Mouse (Mus musculus): ENCODE data around the gene Ccdc47.
"Not testable (repeated sequence)": the region's sequence is repeated elsewhere in the genome, so short reads cannot be mapped to it uniquely, and the experiment has no call there.

Gene Ccdc47

DNA sequence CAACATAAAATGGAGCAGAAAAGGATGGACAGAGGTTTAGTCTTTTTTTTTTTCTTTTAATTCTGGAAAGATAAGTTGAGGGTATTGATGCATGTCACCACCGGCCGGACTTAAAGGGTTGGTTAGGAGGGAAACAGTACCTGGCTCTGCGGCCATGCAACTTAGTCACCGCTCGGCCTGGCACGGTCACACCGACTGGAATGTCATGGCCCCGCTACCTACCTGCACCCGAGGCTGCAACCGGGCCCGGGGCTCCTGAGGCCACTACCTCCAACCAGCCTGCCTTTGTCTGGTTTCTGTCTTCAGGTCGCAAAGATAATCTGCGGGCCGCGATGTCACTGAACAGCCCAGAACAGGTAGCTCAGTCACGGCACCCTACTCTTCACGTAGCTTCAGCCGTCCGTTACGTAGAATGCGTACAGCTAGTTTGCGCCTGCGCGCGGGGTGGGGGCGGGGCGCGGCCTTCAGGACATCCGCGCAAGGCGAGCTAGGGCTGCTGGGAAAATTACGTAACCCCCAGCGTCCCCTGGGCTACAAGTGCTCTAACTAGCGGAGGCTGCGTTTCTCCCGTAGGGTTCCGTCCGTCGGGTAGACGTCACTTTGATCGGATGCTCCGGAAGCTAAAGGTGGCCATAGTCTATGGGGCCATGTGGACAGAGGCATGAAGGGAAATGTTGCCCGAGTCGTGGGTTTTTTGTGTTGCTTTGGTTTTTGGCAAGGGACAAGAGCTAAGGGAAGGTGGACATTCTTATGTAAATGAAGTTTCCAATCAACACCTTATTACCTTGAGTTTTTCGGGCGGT is at the start of gene Ccdc47:
TSS of gene Ccdc47 (minus strand) at position 418 of the 803 bp plus-strand sequence.
- peak; percentile 93 to 97 for DNase-seq

DNA sequence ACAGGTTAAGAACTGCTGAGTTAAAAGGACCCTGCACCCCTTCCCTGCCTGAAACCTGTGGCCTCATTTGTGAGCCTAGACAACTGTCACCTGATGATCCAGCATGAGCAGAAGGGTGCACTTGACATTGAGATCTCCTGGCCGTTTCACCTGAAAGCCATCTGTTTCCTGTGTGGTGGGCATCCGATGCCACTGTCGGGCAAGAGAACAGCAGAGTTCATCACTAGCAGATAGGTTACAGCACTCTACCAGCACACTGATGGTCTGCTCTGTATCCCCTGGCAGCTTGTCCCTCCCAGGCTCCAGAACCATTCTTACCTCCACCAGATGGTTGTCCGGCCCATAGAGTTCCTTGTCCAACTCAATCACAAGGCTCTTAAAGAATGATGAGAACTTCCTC is 49.4 kb upstream of the Ccdc47 start:
- no peak for DNase-seq

DNA sequence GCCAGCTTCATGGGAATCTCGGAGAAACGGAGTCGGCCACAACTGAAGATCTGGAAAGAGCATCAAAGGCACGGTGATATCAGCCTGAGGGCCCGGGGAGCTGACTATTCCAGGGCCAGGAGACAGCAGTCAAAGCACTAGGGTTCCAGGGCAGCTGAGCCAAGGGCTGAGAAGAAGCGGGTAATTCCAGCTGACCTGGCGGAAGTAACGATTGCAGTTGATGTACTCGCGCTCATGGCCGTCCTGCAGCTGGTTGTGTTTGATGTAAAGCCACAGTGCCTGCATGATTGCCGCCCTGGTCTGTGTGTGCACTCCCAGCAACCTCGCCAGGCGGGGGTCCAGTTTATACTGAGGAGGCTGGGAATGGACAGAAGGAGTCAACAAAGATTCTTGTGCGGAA is 48.8 kb upstream of the Ccdc47 start:
- DNase-seq: no peak

DNA sequence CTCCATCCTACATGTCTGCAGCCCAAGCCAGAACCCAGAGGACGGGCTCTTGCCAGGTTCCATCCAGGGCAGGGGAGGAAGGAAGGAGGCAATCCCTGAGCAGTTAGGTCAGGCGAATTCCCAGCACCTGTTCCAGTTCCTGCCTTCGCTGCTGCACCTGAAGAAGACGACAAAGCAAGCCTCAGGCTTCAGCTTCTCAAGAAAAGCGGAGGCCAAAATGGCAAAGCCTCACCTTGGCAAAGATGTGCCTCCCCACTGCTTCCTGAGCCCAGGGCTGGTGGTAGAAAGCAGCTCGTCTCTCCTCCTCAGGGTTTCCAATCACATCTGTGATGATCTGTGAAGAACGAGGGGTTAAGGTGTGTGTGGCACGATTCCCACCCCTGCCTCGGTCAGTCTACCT is 47.8 kb upstream of the Ccdc47 start:
- DNase-seq: no peak

DNA sequence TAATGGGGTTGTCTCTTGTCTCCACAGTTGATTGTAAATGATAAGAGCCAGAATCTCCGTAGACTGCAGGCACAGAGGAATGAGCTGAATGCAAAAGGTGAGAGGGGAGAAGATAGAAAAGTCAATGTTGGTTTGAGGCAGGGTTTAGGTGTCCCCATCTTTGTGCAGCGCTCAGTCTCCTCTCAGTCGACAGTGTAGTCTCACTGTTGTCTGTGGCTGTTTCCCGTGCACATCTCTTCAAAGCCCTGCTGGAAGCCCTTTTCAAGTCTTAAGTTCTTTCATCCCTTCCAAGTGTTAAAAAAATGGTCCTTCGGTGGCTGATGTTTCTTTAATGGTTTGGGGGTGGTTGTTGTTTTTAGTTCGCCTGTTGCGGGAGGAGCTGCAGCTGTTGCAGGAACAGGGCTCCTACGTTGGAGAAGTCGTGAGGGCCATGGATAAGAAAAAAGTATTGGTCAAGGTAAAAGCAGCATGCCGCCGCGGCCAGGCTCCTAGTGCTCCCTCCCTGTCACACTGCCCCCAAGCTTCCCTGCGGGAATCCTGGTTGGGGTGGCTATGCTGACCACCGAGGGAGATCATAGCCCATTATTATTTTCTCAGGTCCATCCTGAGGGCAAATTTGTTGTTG is 44.8 kb upstream of the Ccdc47 start:
- no peak for DNase-seq

DNA sequence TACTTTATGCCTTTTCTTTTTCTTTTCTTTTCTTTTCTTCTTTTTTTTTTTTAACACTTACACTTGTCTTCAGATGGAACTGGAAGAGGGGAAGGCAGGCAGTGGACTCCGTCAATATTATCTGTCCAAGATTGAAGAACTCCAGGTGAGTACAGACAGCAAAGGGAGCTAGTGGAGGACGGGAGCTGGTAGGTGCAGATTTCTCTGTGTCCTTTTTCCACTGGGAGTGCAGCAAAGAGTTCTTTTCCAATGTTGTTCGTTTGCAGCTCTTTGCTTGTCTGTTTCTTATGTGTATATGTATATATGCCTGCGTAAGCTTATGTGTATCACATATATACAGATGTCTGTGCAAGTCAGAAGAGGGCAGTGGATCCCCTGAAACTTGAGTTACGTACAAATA is 40.6 kb upstream of the Ccdc47 start:
- peak; percentile 50 to 60 for DNase-seq

DNA sequence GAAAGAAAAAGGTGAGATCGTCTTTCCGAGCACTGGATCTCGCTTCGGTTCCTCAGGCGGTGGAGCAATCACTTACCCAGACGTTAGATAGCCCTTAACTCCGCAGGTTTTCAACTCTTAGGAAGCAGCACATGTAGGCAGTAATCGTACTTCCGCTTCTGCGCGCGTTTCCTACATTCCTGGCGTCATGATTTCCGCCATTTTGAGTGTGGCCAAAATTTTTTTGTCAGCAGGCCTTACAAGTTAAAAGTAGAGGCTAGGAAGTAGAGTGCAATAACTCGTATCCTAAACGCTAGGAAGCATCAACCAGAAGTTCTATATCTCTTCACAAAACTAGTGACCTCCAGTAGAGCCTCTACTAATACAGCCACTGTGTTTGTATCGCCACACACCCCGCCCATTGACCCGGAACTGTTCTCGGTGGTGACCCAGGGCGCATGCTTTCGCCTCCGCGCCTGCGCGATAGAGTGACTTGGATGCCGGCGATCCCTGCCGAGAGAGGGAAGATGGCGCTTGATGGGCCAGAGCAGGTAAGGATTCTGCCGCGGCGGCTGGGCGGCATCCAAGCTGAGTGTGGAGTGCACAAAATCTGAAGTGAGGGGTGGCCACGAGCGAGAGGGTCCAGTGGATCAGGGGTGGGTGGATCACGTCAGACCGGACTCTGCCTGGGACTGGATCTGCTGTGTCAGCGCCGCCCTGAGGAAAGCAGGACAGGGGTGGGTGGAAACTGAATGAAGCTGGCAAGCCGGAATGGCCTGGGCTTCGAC is 39.7 kb upstream of the Ccdc47 start, which contains the start of the genes Ftsj3 and Psmc5:
TSS of gene Ftsj3 (minus strand) at position 395 of the 767 bp plus-strand sequence.
TSS of gene Psmc5 (plus strand) at position 470 of the 767 bp plus-strand sequence.
- DNase-seq: peak; percentile 99 to 100

DNA sequence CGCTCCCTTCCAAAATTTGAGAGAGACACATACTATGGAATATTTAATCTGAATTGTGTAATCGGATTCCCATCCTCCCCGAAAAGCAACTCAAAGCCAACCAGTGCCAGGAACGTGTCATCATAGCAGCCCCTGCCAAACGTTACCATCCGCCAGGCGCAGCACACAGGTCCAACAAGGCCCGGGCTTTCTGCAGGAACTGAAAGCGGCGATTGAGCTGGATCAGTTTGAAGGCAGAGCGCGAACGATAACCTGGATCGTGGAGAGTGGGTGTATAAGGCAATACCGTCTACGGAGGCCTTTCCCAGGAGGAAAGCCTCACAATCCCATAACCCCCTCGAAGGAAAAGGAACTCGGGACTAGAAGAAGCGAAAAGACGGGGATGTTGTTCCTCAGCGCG is 39.0 kb upstream of the Ccdc47 start:
- no peak for DNase-seq

DNA sequence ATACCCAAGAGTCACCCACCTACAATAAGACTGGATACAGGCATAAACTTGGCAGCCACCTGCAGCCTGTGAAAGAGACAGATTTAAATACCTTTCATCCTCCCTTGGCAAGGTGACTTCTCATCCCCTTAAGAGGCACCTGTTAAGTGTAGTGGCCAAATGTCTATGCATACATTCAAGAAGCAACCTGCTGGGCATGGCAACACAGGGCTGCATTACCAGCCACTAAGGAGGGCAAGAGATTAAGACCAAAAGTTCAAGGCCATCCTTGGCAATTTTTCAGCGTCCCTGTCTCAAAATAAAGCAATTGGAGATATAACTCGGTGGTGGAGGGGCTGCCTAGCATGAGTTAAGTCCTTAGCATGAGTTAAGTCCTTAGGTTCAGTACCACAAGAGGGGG is 38.6 kb upstream of the Ccdc47 start:
- DNase-seq: no peak

DNA sequence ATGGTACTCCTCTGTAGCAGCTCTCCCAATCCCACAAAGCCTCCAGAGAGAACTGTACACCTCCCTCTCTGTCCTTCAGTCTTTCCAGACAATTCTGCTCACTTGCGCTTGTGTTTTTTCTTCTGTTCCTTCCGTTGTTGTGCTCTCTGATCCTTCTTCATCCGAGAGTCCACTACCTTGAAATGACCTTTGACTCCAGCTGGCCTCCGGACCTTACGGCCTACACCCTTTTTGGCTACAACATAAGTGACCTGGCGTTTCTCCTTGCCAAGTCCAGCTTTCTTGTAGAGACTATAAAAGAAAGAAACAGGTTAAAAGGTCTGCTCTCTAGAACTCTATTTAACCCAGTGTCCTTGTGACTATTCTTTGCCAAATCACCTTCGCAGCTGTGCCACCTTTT is 33.2 kb upstream of the Ccdc47 start:
- DNase-seq: no peak

DNA sequence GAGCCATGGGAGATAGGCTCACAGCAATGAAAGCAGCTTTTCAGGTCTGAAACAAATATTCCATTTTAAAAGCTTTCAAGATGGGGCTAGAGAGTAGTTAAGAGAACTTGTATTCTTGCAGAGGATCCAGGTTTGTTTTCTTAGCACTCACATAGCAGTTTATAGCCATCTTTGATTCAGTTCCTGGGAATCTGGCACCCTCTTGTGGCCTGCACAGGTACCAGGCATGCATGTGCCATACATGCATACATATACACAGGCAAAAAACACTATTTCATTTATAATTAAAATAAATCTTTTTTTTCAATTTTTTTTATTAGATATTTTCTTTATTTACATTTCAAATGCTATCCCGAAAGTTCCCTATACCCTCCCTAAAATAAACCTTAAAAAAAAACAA is 30.7 kb upstream of the Ccdc47 start:
- DNase-seq: peak in 1 of 2 experiments; percentile 34

DNA sequence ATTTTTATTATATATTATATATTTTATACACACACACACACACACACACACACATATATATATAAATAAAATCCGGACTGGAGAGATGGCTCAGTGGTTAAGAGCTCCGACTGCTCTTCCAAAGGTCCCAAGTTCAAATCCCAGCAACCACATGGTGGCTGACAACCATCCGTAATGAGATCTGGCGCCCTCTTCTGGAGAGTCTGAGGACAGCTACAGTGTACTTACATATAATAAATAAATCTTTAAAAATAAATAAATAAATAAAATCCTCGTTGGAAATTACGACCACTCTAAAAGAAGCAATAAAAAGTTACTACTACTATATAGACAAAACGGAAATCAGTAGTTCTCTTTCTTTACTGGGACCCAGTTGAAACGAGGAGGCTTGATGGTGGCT is 17.8 kb upstream of the Ccdc47 start:
- DNase-seq: not testable (repeated sequence)

DNA sequence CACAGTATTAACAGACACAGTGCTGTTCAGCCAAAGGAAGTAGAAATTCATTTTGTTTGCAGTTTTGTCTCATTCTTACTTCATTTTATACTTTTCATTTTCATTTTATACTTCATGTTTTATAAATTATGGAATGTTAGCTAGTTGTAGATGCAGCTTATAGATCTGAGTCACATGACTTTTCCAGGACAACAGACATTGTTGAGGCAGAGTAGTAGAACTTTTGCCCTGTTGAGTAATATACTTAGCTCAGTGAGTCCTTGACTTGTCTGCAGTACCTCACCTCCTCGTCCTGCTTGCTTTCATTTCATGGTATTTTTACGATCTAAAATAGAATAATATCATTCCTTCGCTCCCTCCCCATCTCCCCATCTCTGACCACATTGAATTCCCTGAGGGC is 4.5 kb upstream of the Ccdc47 start:
- no peak for DNase-seq

DNA sequence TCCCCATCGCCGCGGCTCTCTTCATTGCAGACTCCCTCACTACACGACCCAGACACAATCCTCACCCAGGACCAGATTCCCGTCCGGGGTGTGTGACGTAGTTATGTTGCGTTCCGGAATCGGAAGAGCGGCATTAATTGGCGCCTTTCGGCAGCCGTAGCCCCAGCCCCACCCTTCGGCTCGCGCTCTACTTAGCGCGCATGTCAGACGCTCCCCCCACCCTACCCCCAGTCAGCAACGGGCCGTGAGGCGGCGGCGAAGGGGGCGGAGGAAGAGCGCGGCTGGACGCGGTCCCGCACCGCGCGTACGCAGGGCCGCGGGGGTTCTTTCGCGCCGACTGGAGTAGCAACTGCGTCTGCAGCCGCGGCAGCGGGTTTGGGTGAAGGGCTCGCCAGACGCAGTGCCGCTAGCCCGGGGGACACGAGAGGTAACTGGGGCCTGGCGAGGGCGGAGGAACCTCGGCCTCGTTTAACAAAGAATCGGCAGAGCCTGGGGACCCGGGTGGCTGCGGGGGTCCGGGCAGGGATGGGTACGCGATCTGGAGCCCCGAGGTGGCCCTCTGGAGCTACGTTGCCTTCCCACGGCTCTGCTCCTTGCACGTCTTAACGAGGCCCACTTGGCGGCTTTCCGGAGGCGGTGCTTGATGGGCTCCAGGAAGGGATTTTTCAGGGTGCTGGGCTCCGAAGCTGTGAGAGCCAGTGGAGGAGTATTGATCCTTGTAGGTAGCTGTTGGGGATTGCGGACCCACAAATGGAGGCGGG is 766 bp upstream of the Ccdc47 start, which contains the start of gene Ddx42:
TSS of gene Ddx42 (plus strand) at position 197 of the 761 bp plus-strand sequence.
- peak; percentile 92 to 96 for DNase-seq

DNA sequence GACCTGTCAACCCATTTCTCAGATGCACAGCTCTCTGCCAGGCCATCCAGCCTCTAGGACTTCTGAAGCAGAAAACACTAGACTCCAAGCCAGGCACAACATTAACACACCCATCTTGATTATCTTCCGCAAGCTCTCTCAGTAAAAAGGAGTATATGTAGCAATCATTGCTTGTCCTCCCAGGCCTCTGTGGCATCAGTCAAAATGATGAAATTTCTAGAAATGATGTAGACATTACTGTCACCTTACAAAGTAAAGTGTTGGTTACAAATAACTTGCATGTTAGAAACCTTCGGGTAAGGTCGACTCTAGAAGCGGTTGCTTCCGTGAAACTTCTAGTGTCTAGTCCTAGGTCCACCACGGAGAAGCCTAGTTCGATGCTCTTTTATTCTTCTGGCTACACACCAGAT is 689 bp downstream of the Ccdc47 start:
- no peak for DNase-seq

DNA sequence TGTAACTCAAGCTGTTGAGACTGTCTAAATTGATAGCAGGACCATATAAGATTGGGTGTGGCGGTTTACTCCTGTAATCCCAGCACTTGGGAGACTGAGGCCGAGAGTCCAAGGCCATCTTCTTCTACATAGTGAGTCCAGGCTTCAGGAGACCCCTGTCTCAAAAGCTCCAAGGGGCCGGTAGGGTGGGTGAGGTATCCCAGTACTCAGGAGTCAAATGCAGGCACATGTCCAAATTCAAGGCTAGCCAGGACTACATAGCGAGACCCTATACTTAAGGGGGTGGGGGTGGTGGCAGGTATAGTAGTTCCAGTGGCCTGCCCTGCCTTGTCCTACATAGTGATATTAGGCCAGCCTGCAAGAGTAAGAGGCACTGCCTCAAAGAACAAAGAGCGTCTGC is 1.3 kb downstream of the Ccdc47 start:
- DNase-seq: no peak

DNA sequence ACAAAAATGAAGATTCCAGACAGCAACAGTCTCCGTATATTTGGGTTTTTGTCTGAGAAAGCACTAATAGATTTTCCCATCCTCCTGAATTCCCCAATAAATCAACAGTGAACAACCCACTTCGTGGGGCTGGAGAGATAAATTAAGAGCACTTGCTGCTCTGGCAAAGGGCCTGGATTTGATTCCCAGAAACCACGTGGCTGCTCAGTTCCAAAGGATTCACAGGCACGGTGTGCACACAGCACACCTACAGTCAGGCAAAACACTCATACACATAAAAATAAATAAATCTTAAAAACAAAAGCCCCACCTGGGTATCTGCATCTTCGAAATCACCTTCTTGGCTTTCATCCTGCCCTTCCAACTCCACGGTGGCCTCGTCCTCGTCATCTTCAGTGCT is 3.4 kb downstream of the Ccdc47 start:
- no peak for DNase-seq

DNA sequence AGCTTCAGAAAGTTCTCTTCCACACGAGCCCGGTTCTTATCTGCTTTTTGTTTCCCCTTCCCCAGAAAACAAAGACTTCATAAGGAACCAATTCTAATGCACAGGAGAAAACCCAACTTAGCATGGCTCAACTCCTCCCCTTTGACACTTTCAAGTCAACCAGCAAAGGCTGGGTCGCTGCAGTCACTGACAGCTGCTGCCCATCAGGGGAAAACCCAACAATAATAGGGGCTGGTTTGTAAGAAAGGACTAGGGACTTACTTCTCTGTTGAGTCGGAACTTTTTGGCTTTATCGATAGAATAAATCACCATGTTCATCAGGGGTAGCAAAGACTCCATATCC is 14.1 kb downstream of the Ccdc47 start, which contains the start of gene Strada:
TSS of gene Strada (minus strand) at position 46 of the 343 bp plus-strand sequence.
- no peak for DNase-seq

DNA sequence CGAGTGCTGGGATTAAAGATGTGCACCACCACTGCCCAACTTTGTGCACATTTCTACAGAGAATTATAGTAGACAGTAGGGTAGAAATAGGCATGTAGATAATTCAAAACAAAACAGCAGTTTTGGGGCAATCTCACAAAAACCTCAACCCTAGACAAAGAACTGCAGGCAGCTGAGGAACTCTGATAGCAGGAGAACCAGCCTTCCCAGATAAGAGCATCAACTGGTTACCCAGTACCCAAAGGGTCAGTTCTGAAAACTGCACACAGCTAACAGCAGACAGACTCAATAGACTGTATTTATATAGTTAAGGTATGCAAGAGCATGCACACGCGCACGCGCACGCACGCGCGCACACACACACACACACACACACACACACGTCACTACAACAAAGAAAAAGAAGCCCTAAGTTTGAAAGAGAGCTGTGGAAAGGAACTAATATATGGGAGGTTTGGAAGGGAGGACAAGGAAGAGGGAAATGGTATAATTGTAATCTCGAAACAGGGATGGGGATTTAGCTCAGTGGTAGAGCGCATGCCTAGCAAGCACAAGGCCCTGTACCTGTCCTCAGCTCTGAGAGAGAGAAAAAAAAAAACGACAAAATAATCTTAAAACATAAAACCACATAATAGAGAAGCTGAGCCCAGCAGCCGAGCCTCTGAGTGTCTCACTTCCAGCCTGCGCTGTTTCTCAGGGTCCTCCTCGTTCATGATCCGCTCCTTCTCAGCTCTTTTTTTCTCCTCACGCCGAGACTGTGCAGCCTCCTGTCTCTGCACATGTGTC is 14.6 kb downstream of the Ccdc47 start:
- no peak for DNase-seq

DNA sequence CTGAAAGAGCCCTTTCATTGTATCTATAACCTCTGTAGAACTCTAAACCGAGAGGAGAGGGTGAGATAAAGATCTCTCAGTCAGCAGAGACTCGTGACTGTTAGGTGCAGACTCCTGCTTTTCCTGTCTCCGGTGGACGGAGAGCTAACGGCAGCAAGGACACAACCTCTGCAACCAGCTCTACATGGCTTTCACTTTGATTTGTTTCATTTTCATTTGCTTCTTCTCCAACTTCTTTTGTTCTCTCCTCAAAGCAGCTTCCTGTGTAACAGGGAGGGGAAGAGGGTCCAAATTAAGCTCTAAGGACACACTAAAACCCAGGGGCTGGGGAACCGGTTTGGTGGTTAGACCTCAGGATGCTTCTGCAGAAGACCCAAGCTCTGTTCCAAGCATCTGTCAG is 15.4 kb downstream of the Ccdc47 start:
- no peak for DNase-seq

DNA sequence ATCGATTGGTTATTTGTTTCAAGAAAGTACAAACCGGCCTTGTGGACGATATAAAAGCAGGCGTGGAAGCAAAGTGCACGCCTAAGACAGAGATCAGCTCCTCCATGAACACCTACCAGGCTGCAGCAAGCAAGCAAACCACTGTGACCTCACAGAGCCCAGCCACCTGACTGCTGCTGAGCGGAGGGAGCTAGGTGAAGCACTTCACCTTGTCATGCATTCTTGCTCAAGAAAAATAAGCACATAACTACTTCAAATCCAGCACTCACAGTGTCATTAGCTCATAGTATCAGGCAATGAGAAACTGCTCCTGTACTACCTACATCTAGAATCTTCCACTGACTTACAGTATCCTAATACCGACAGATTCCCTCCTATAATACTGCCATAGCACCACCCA is 16.1 kb downstream of the Ccdc47 start:
- not testable (repeated sequence) for DNase-seq

DNA sequence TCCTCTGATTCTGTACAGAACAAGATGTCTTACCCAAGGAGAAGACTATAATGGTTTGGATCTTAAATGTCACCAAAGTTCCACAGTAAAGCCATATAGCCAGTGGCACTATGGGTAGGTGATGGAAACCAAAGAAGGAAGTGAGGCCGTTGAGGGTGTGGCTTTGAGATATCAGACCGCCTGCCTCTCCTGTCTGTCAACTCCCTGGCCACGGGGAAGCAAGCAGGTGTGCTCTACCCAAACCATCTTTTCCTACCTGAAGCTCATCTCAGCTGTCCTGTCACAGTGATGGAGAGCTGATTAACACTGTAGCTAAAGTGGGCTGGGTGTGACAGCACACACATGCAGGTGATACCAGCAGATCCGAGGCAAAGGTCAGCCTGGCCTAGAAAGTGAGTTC is 17.9 kb downstream of the Ccdc47 start:
- DNase-seq: no peak
